Mouse (Mus musculus) erythroblast, embryonic 14.5 days (primary cell): ENCODE measurements around the gene Lhx8.

Experiments
- GATA1 ChIP-seq: IDR thresholded peaks from 2 replicates; pipeline ENCODE4 v1.6.1; 2012; ENCODE audit warnings: low read length, inconsistent platforms, mixed read lengths
- TAL1 ChIP-seq: IDR thresholded peaks from 3 replicates; pipeline ENCODE4 v1.6.1; 2012; ENCODE audit warnings: low read length, inconsistent platforms, mixed read lengths

- TF ChIP-seq GATA1 (no peak), TAL1 (no peak)
Observed at GRCm38 (mm10) chr3:154332941-154333340, 2.5 kb upstream of the Lhx8 start.
